Mouse (Mus musculus): Measurements from ENCODE around the gene Thy1. TPM values are rescaled to one million over a fixed set of nuclear protein-coding genes. Genes with fewer than 3 reads are reported as not detected.

Gene Thy1
- total RNA-seq, 1 experiment from 2014 or later: 35.7 TPM

- DNase-seq: no peak
Measured at GRCm38 (mm10) chr9:44067241-44067959, 24.2 kb downstream of the Thy1 start.

DNA sequence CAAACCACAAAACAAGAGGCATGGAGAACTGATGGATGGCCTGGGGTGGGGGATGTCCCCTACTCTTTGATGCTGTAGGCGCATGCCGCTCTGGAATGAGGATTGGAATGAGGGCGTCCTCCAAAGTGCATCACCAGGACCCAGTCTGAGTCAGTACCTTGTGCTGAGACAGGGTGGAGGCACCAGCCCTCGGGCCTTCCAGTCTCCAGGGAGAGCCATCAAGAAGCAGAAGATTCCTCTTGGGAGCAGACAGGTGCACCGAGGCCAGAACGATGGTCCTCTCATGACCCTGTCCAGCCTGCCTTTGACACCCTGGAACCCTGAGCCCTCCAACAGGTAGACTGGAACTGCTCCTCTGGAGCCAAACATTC is 24.8 kb downstream of the Thy1 start:
- no peak for DNase-seq

GRCm38 (mm10) chr9:44069252-44069651 is 26.1 kb downstream of the Thy1 start:
- DNase-seq: no peak

GRCm38 (mm10) chr9:44070113-44070843 is 27.1 kb downstream of the Thy1 start:
- DNase-seq: no peak

- DNase-seq: no peak
Measured at GRCm38 (mm10) chr9:44070844-44071231, 27.7 kb downstream of the Thy1 start.

- DNase-seq: peak; percentile 74
Measured at GRCm38 (mm10) chr9:44071914-44072598, 28.9 kb downstream of the Thy1 start.

- DNase-seq: peak; percentile 86
Measured at GRCm38 (mm10) chr9:44072599-44072915, 29.4 kb downstream of the Thy1 start.

GRCm38 (mm10) chr9:44073115-44073514 is 29.9 kb downstream of the Thy1 start:
- no peak for DNase-seq

DNA sequence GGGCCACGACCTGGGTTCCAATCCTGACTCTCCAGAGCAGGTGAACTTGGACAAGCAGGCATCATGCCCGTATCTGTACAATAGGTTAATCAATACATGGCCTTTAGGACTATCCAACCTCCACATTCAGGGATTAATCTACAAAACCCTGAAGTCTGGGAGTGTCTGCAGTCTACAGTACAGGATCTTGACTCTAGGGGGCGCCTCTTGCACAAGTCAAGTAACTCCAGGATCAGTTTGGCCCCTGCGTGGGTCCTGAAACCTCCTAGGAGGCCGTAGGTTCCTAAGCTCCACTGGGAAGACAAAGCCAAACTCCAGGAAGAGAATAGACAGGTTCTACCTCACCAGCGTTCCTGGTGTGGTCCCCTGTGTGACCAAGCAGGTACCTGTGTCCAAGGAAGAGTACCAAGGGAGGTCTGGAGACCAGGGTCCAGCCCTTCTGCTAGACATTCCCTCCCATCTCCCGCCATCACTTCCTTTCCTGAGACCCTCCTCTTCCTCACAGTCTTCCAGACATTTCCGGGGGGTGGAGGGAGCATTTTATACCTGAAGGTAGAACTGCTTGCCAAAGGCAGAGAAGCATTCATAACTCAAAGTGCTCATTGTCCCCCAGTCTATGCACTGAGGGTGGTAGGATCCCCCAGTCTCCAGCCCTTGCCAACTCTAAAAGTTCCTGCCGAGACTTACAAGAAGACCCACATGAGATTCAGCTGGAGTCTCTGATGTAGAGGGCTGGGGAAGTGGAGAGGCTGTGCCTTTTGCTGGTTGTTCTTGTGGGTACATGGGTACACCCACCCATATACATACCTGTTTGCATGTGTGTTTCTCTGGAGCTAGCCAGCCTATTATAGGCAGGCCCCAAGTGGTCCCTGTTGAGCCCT is 31.5 kb downstream of the Thy1 start:
- DNase-seq: peak; percentile 65

- DNase-seq: no peak
Measured at GRCm38 (mm10) chr9:44075276-44075995, 32.3 kb downstream of the Thy1 start.

DNA sequence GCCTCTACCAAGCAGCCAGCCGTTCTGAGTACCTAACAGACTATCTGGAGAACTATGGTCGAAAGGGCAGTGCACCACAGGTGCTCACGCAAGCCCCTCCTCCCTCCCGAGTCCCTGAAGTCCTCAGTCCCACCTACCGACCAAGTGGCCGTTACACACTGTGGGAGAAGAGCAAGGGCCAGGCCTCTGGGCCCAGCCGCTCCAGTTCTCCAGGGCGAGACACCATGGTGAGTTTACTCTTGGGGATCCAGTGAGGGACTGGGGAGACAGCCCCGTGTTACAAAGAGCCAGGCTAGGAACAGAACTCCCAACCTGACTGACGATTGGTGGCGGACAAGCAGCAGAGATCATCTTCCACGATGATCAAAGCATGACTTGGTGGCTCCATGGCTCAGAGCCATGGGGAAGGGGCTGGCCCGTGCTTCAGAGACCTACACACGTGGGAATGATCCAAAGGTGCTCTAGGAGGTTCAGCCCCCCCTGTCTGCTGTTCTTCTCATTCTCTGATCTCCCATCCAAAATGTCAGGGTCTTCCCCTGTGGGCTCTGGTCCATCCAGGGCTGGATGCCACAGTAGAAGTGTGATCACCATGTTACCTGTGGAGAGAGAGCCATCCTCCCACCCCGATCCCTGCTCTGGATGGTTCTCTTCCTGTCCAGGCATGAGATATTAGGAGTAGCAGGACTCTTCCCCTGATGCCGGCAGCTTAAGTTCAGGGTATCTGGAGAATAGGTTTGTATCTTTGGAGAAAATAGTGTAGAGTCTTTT is 33.0 kb downstream of the Thy1 start:
- no peak for DNase-seq

DNA sequence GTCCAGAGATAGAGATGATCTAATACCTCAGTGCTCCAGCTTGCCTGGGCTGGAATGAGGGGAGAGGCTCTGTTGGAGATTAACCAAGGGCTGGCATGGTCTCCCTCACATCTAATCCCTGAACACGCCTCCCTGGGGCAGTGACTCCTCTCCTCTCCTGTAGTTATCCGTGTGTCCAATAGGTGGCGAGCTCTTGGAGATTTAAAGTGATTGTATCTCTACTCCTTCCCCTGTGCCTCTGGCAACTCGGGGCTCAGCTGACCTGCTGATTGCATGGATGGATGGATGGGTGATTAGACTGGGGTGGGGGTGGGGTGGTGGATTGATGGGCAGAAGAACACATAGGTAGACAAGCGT is 33.6 kb downstream of the Thy1 start:
- DNase-seq: peak; percentile 80

GRCm38 (mm10) chr9:44077266-44077910 is 34.2 kb downstream of the Thy1 start:
- no peak for DNase-seq

- DNase-seq: no peak
Measured at GRCm38 (mm10) chr9:44078136-44078797, 35.1 kb downstream of the Thy1 start.

- peak; percentile 92 for DNase-seq
Measured at GRCm38 (mm10) chr9:44078955-44079756, 36.0 kb downstream of the Thy1 start.

DNA sequence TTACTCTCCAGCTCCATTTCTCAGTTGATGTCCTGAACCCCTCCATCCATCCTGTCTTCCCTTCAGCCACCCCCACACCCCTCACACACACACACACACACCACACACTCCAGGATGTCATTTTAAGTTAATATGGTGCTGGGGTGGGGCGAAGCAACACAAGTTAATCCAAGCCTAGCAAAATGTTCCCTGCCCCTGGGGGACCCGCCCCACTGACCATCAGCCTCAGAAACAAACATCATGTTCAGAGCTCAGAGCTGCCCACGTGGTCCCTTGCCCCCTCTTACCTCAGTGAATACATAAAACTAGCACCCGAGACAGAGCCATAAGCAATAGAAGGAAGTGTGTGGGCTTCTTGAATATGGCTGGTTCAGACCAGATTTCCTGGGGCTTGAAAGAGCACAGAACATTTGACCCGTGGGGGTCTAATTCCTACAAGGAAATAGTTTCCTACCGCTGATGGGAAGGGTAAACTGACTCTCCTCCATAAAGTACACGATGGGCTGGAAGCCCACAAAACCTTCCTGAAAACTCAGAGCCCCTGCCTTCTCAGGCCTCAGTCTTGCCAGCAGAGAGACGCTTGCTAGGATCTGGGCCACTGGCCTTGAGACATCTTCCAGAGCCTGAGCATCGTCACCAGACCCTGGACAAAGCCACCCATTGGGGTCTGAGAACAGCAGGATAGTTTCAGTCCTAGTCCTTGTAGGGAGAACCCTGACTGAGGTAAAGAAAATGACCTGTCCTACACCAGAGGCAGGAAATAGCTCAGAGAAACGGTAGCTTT is 37.0 kb downstream of the Thy1 start:
- DNase-seq: no peak

DNA sequence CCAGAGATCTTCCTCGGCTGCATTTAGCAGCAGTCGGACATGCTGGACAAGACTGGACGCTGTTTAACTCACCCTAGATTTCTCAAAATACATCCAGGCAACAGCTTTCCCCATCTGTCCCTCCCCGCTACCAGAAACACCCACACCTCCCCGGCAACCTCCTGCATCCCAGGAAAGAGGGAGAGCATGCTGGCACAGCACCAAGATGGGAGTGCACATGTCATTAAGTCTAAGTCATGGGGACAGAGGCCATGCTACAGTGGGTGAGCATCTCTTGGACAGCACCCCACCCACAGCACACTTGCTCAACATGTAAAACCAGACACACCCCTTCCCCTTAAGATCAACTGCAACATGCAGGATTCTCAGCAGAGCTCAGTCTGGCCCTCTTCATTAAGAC is 37.8 kb downstream of the Thy1 start:
- no peak for DNase-seq

DNA sequence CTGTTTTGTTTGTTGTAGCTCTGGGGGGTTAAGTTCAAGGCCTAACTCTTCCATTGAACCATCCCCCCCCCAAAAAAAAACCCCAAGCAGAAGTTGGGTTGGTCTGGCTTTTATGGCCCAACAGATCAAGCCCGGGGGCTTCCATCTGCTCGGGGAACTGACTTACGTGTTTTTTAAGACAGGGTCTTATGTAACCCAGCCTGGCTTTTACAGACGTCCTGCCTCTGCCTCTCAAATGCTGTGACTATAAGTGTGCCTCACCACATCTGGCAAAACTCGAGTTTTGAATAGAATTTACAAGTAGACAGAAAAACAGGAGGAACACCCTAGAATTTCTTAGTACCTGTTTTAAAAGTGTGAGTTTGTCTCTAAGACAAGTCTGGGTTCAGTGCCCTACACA is 38.4 kb downstream of the Thy1 start:
- no peak for DNase-seq
